Mouse (Mus musculus) kidney, adult 11 months (tissue): Measurements from ENCODE around the gene Fyb.

Source experiments
- DNase-seq: peaks from one replicate; pipeline ENCODE4 v3.0.0; 2022

Gene Fyb

DNA sequence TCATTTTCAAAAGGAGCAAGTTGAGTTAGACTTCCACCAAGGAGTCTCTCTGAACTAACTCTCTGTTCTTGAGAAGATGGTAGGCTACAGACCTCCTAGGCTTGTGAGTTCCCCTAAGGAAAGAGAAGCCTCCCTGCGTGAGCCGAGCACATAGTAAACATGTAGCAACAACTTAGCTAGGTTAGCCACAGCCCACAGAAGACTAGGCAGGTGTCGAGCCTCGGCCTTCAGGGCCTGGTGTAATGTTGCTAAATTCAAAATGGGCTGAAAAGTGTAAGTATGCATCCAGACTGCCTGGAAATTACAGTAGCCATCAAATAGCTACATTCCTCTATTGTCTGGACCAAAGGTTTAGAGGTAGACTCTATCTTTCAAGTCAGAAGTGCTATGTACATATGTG, 79.3 kb downstream of the Fyb start:
- no peak for DNase-seq

DNA sequence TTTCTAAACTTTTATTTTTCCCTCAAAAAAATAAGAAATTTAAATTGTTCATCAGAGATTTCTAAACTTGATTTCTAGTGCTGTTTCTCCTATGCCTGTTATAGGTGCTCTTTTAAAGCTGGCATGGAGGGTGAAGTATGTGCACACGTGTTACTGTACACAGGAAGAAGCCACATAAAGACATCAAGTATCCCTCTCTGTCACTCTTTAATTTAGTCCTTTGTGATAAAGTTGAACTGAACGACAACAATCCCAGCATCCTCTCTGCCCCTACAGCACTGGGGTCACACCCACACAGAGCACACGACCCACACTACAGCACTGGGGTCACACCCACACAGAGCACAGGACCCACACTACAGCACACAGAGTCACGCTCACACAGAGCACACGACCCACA, 88.0 kb downstream of the Fyb start:
- DNase-seq = no peak

DNA sequence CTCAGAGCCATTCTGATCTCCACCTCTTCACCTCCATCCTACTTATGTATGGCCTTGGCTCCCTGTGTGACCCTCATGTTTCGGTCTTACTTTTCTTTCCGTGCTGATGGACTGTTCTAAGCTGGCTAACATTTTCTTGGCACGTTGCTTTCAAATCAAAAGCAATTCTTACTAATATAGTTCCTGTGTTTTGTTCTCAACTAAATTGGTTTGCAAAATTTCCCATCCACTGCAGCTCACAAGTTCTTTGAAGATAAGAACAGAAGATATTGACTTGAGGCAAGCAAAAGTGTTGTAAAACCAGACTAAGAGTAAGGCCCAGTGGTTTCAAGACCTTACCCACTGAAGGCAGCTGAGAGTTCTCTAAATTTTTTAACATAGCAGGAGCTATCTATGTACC, 90.2 kb downstream of the Fyb start:
- no peak for DNase-seq

DNA sequence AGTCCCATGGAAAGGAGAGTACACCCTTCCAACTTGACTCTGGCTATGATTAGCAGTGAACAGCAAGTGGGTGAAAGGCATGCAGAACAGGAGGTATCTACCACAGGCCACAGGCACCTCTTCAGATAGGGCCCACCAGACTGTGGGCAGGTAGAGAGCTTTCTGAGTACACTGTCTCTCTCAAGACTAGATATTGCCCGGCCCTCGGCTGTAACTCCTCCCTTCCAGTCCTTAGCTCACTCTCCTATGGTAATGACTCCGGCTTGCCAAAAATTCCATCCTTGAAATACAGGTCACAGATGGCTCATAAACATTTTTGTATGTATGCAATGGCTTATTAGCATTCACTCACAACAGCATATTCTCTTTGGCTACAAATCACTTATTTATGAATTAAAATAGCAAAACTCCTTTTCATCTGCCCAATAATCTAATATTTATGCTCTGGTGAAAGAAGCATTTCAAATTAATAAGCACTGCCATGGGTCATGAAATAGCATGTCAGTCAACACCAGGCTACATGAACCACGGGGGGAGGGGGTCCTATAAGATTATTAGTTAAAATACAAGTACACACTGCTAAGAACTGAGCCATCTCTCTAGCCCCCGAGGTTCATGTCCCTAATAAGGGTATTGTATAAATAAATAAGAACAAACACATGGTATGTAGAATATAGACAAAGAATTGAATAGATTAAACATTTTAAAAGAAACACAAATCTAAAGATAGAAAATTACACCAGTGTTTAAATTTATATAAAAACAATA, 93.9 kb downstream of the Fyb start:
- no peak for DNase-seq

DNA sequence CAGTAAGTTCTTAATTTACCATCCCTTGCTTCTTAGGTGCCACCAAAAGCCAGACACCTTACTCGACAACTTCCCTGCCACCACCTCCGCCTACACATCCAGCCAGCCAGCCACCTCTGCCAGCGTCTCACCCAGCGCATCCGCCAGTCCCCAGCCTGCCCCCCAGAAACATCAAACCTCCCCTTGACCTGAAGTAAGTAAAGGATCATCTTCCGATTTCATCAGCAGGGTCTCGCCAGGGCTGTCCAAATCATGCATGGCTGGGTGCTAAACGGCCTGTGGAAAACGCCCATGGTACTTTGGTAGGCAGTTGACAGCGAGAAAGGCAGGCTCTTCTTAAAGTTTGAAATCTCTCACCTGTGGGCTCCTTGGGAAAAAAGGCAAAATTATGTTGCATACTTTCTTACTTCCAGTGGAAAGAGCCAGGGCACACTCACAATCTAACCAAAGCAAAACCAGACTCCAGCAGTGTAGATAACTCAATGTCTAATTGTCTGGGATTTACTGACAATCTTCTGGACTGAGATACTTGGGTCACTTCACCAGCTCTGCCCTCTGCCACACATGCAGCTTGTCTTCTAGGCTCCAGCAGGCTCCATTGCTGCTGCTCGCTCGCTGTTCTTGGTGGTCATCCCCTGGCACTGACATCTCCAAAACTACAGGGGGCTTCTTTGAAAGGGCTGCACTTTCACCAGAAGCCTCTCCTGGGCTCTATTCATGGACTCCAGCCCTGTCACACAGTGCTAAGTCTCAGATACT, 97.1 kb downstream of the Fyb start:
- no peak for DNase-seq

DNA sequence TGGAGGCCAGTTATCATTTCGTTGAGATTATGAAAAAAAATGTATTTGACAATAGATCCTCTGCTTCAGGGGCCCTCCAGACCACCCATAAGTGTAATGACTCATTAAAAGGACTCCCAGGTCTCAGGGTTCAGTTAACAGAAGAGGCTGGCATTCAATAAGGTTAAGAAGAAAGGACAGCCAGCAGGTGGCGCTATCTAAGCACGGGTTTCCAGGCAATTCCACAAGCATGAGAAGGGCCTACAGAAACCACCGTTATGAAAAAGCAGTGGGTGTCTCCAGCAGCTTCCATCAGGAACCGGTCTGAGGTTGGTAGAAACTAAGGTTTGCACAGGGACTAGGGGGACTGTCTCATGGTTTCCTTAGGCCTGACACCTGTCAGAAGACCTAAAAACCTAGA, 99.9 kb downstream of the Fyb start:
- peak; percentile 52 for DNase-seq

DNA sequence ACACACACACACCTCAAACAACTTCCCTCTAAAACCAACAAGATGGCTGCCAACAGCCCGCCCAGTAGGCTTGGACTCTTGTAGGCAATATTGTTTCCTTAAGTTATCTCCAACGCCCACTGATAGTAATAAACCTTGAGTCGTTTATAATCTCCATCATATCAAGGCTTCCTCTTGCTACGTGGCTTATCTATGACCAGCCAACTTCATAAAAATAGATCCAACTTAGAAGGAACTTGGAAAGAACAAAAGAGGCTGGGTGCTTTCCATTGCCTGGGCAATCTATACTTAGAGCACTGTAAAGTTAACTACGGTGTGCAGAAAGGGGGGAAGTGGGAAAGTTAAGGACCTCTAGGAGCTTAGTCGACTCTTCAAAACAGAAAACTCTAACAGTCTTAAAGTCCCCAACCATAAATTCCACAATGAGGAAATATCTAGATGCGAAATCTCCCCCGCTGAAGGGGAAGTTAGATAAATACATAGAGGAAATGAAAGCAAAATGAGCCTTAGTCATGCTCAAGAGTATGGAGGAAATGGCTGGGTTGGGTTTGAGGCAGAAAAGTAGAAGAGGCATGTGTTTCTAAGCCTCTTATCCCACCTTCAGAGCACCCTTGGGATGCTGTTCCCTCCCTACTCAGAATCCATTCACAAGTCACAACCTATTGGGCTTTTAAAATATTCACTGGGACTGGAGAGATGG, 101.0 kb downstream of the Fyb start:
- DNase-seq = no peak

DNA sequence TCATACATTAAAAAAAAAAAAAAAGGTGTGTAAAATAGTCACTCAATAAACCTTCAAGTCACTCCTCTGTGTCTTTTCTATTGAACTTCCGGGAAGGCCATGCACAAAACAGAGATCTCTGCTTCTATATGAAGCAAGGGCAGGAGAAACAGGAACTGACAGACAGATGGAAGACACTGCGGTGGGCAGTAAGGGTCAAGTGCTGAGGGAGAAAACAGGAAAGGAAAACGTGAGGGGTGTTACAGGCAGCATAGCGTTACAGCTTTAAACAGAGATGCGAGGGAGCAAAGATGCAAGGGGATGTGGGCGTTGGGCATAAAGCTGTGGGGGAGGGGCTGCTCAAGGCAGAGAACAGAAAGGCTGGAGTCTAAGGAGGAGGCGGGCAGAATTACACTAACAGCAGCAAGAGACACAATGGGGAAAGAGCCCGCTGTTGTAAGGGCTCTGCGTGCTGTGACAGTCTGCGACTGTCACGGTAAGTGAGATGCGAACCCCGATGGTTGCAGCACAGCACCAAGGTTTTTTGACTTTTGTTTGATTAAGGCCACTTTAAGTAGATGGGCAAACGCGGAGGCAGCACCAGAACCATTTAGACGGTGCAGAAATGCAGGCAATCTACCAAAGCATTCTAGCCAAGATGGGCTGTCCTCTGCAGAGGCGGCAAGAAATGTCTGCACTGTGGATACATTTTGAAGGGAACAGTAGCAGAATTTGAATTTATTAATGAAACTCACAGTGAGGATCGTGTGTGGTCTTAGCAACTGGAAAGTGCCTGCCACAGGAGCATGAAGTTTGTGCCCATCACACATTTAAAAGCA, 101.9 kb downstream of the Fyb start:
- DNase-seq = no peak

DNA sequence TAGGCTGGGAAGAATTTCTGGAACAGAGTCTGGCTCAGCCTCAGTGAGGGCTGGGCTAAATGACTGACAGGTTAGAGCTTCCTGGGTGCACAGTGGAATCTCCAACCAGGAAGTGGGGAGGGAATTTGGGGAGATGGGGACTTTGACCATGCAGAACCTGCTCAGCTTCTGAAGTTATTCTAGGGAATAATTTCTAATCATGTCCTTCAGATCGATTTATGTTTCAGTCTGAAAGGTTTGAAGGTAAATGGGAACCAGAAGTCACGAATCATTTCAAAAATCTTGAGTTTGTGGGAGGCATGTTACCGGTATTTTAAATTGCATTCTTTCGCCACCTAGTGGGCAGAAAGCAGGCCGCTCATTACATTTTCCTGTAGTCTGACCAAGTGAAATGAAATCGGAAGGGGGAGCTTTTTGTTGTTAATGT, 103.0 kb downstream of the Fyb start:
- DNase-seq = peak; percentile 30

DNA sequence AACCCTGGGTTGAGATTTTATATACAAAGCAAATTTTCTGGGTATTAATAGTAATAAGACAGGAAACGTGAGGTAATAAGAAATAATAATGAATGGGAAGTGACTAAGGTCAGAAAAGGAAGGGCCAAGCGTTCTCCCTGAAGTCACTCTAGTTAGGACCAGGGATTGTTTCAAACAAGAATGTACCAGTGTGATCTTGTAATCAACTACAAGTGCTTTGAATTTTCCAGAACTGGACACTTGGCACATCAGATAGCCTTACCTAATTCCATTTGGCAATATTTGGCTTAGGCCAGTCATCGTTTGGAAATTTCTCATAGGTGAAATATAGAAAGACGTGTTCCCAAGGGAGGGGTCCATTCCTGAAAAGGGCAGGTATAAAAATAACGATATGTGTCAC, 103.5 kb downstream of the Fyb start:
- no peak for DNase-seq

DNA sequence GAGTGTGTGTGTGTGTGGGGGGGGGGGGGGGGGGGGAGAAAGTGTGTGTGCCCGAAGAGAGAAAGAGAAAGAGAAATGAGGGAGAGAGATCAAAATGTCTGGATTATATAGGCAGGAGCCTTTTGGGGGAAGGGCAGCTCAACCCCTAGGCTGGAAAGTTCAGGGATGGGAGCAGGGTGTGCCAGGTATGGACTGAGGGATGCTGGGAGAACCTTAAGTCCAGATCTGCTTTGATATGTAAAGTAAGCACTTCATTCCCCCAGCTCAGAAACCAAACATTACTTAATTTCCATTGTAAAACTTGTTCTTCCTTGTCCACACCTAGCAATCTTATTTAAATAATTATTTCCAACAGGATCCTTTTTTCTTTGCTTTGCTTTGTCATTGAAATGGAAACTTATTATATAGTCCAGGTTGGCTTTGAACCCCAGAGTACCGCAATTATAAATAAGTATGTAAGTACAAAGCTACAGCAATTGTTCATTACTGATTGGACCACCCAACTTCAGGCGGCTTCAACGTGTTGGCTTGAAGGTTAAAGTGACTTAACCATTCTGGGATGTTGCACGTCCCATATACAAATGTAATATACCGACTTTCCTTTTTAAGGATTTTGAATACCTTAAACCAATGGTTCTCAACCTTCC, 105.9 kb downstream of the Fyb start:
- DNase-seq = no peak

DNA sequence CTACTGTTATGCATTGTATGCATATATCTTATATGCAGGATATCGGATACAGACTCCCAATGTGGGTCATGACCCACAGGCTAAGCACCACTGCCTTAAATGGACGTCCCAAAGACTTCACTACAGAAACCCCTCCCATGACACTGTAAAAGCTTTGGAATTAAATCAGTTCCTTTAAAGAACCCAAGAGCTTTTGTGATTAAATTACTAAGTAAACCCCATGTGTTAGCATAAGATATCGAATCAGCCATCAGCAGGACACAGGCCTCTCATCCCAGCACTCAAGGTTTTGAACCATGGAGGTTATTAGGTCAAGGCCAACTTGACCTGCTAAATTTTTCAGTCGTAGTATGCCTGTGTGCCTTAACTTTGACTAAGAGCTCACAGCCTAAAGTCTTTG, 106.5 kb downstream of the Fyb start:
- DNase-seq = no peak

DNA sequence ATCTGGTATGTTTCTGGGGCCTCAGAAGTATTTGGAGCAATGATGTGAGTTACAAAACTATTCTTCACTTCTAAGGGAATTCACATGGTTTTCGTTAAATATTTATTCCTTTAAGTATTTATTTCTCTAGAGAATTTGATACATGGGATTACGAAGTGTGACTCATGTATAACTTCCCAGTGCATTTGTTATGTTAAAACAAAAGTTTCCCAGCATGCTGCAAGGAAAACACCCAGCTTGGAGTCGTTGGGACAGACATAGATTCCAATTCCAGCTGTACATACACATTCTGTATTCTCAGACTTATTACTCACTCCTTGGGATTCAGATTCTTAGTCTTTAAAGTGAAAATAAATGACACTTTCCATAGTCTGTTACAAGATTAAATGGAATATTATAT, 112.8 kb downstream of the Fyb start:
- no peak for DNase-seq

DNA sequence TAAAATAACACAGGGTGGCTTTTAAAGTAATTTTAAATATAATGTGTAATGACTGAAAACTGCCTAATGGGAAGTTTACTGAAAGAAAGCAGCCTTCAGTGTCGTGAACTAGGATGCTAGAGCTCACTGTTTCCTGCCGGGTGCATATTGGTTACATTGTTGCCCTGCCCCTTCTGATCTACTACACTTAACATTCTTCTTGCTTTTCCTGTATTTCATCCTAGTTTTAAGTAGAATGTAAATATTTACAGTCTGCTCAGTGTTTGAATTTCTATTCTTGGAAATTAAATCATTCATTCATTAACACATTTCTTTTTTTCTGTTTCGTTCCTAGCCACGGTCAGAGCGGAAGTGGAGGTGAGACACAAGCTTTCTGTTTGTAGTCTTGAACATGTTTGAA, 119.6 kb downstream of the Fyb start:
- DNase-seq = no peak

DNA sequence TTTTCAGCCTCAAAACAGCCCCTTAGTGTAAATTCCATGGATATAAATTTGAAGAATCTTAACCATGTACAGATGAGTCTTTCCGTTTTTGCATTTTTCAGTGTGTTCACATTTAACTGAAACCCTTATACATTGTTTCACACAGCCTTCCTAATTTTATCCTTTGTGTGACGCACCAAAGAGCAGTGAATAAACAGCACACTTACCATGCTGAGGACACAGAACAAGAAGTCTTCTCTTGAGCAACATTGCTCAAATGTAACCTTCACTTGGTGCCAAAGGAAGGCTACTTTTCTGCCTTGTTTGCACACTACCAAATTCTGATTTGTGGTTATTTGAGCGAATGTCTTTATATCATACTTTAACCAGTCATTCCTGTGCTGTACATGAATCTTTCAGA, 122.8 kb downstream of the Fyb start:
- no peak for DNase-seq

DNA sequence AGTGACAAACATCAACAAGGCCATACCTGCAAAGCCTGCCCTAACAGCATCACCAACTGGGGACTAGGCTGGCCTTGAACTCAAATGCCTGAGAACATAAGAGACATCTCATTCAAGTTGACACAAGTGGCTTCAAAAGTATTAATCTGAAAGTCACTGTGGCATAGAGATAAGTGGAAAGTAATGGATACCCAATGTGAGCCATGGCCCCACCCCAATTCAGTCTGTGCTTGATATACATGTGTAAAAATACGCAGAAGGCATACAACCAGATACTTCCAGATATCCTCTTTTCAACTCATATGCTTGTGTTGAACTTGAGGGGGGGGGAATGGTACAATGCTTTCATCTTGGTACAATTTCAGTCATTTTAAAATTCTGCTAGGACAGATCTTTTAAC, 124.4 kb downstream of the Fyb start:
- no peak for DNase-seq

DNA sequence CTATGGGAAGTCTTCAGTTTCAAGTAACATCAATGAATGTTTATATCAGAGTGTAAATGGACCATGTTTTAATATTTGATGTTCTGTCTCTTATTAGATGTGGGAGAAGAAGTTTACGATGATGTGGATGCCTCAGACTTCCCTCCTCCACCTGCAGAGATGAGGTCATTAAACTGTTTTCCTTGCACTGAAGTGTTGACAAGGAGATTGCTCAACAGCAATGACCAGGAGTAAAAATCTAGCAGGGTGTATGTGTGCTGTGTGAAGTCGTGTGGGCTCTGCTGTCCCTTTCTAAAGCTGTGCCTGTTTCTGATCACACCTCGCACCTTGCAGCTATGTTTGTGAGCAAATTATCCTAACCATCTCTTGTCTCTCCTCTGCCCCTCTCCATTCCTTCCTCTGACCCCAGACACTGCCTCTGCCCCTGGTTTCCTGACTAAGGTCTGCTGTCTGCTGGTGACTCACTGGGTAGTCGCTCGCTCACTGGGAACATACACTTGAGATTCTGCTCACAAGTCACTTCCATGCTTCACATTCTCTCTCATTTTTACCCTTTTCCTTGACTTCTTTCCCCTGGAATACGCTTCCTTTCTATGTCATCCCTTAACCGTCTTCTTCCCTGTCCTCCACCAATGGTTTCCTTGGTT, 126.2 kb downstream of the Fyb start:
- no peak for DNase-seq

DNA sequence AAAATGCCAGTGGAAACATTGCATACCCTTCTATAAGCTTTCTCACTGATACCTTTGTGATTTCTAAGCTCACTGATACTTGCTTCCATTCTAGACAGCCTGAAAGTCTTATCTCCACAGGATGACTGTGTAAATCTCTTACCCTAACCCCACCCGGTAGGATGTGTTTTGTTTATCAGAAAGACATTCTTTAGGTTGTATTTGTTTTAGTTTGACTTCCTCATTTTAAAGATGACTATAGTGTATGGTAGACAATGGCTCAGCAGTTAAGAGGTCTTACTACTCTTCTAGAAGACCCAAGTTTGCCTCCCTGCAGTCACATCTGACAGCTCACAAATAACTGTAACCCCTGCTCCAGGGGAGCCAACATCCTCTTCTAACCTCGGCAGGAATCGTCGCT, 130.4 kb downstream of the Fyb start:
- DNase-seq = no peak

DNA sequence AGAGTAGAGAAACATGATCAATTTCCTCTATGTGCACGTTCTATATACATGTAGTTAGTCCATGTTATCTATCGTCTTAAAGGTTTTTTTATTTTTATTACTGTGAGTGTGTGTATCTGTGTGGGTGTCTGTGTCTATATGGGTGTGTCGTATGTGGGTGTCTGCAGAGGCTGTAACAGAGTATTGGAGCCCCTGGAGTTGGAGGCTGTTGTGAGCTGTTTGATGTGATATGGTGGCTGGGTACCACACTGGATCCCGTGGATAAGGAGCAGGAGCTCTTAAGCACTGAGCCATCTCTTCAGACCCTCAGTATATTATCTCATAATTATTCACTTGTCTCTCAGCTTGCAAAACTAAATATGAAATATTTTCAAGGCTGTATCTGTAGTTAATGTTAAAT, 135.4 kb downstream of the Fyb start:
- no peak for DNase-seq

DNA sequence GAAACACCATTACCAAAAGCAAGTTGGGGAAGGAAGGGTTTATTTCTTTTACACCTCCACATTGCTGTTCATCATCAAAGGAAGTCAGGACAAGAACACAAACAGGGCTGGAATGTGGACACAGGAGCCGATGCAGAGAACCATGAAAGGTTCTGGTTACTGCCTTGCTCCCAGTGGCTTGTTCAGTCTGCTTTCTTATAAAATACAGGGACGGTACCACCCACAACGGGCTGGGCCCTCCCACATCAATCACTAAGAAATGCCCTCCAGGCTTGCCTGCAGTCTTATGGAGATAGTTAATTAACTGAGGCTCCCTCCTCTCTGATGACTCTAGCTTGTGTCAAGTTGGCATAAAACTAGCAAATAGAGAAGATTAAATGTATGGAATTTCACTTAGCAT, 139.3 kb downstream of the Fyb start:
- no peak for DNase-seq

DNA sequence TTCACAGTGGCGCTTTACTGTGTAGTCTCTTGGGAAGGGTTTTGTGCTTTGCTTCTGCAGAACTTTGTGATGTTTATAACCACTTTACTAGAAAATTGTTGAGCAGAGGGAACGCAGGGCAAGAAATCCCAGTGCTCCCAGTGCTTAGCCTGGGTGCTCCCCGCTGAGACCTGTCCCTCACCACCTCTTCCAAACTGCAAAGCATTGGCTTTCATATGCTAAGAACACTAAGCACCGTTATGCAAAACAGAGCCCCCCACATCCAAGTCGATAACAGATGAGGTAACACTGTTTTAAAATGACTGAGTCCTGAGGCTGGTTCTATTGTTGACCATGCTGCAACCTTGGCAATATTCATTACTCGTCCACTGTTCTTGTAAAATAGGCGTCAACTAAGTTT, 141.3 kb downstream of the Fyb start:
- no peak for DNase-seq

DNA sequence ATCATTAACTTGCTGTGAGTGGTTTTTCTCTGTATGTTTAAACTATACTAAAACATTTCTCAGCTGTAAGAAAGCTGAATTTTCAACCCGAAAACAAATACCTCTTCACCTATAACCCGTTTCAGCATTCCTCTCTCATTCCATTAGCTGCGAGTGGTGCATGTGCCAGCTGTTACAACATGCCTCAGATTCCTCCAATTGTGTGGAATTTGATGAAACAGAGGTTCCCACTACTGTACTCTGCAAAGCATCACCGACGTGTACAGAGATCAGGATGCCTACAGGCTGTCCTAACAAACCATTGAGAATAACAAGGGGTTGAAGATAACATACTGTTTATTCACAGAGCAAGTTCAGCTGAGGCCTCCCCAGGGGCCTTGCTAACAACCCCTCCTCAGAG, 143.4 kb downstream of the Fyb start:
- no peak for DNase-seq
